Mouse (Mus musculus): ENCODE measurements around the gene Tmem63a.
A peak's percentile ranks its signal among the peaks of the same experiment; 100 is the strongest.
"Not testable (repeated sequence)": the region's sequence is repeated elsewhere in the genome, so short reads cannot be mapped to it uniquely, and the experiment has no call there.

Gene Tmem63a

GRCm38 (mm10) chr1:180926286-180926685 is 15.9 kb upstream of the Tmem63a start:
- no peak for DNase-seq (ENCODE audit: low read depth, low spot score)

GRCm38 (mm10) chr1:180929599-180929998 is 12.5 kb upstream of the Tmem63a start:
- DNase-seq (ENCODE audit: low read depth, low spot score) = no peak

GRCm38 (mm10) chr1:180931106-180931505 is 11.0 kb upstream of the Tmem63a start:
- no peak for DNase-seq (ENCODE audit: low read depth, low spot score)

GRCm38 (mm10) chr1:180933659-180934058 is 8.5 kb upstream of the Tmem63a start:
- DNase-seq (ENCODE audit: low read depth, low spot score) = no peak

- DNase-seq (ENCODE audit: low read depth, low spot score) = no peak
These were observed 7.4 kb upstream of the Tmem63a start, which contains the start of gene Lefty1 for GRCm38 (mm10) chr1:180934467-180935419. Lefty1 (plus strand) TSS chr1:180935022.

- peak; percentile 80 for DNase-seq (ENCODE audit: low read depth, low spot score)
These were observed 5.3 kb upstream of the Tmem63a start for GRCm38 (mm10) chr1:180936610-180937398.

GRCm38 (mm10) chr1:180937631-180938030 is 4.5 kb upstream of the Tmem63a start:
- DNase-seq (ENCODE audit: low read depth, low spot score) = not testable (repeated sequence)

- DNase-seq (ENCODE audit: low read depth, low spot score) = not testable (repeated sequence)
These were observed 3.4 kb upstream of the Tmem63a start for GRCm38 (mm10) chr1:180938781-180939180.

- DNase-seq (ENCODE audit: low read depth, low spot score) = no peak
These were observed 1.2 kb upstream of the Tmem63a start for GRCm38 (mm10) chr1:180940776-180941460.

- no peak for DNase-seq (ENCODE audit: low read depth, low spot score)
These were observed 418 bp upstream of the Tmem63a start for GRCm38 (mm10) chr1:180941726-180942125.

GRCm38 (mm10) chr1:180943032-180943644 is 994 bp downstream of the Tmem63a start:
- DNase-seq (ENCODE audit: low read depth, low spot score) = peak; percentile 54

GRCm38 (mm10) chr1:180943896-180944295 is 1.8 kb downstream of the Tmem63a start:
- no peak for DNase-seq (ENCODE audit: low read depth, low spot score)

GRCm38 (mm10) chr1:180944553-180944952 is 2.4 kb downstream of the Tmem63a start:
- DNase-seq (ENCODE audit: low read depth, low spot score) = no peak

GRCm38 (mm10) chr1:180945001-180945980 is 3.1 kb downstream of the Tmem63a start:
- peak; percentile 66 for DNase-seq (ENCODE audit: low read depth, low spot score)

- no peak for DNase-seq (ENCODE audit: low read depth, low spot score)
These were observed 4.3 kb downstream of the Tmem63a start for GRCm38 (mm10) chr1:180946448-180946847.

- DNase-seq (ENCODE audit: low read depth, low spot score) = no peak
These were observed 10.1 kb downstream of the Tmem63a start for GRCm38 (mm10) chr1:180952085-180952746.

GRCm38 (mm10) chr1:180952808-180953207 is 10.7 kb downstream of the Tmem63a start:
- DNase-seq (ENCODE audit: low read depth, low spot score) = no peak

GRCm38 (mm10) chr1:180956401-180956800 is 14.3 kb downstream of the Tmem63a start:
- no peak for DNase-seq (ENCODE audit: low read depth, low spot score)

GRCm38 (mm10) chr1:180956973-180957381 is 14.8 kb downstream of the Tmem63a start:
- no peak for DNase-seq (ENCODE audit: low read depth, low spot score)
